Mouse (Mus musculus) liver, embryonic 15.5 days (tissue): ENCODE results near the gene Acvr1. TPM values are rescaled to one million over a fixed set of nuclear protein-coding genes. Genes with fewer than 3 reads are reported as not detected.

Experiments used
- ATAC-seq: fragments of 200-750 bp; cut with Nextera tagmentation; 2 replicates; pipeline ENCODE4 v1.8.0; 2017; ENCODE audit warnings: moderate number of reproducible peaks, mild to moderate bottlenecking, moderate library complexity; ENCODE audit not compliant: insufficient read depth
- H3K27ac ChIP-seq: fragments of 300-500 bp; sonication (generic); replicated peaks from 2 replicates; pipeline ENCODE4 v1.5.1; 2015; ENCODE audit warnings: mild to moderate bottlenecking, inconsistent platforms
- H3K27me3 ChIP-seq: fragments of 300-500 bp; sonication (generic); 2 replicates; pipeline ENCODE4 v1.6.1; 2015; ENCODE audit warnings: mild to moderate bottlenecking, inconsistent platforms
- H3K36me3 ChIP-seq: fragments of 300-500 bp; sonication (generic); replicated peaks from 2 replicates; pipeline ENCODE4 v1.6.1; 2015; ENCODE audit warnings: moderate library complexity, mild to moderate bottlenecking, inconsistent platforms
- H3K4me1 ChIP-seq: fragments of 300-500 bp; sonication (generic); replicated peaks from 2 replicates; pipeline ENCODE4 v1.6.1; 2015; ENCODE audit warnings: inconsistent platforms
- H3K4me2 ChIP-seq: fragments of 300-500 bp; sonication (generic); 2 replicates; pipeline ENCODE4 v1.6.1; 2015; ENCODE audit warnings: moderate library complexity, mild to moderate bottlenecking, inconsistent platforms
- H3K4me3 ChIP-seq: fragments of 300-500 bp; sonication (generic); replicated peaks from 2 replicates; pipeline ENCODE4 v1.5.1; 2015; ENCODE audit warnings: mild to moderate bottlenecking, inconsistent platforms
- H3K9ac ChIP-seq: fragments of 300-500 bp; sonication (generic); 2 replicates; pipeline ENCODE4 v1.6.1; 2015; ENCODE audit warnings: moderate library complexity, mild to moderate bottlenecking, inconsistent platforms
- H3K9me3 ChIP-seq: fragments of 300-500 bp; sonication (generic); replicated peaks from 2 replicates; pipeline ENCODE4 v1.6.1; 2016; ENCODE audit warnings: inconsistent platforms
- WGBS: fragments of 180-500 bp; shearing (Covaris S2); methylation state at CpG from one replicate; pipeline ENCODE4 v1.1.7; 2015; ENCODE audit warnings: mixed read lengths; ENCODE audit not compliant: insufficient replicate concordance; 5-methylcytosine and 5-hydroxymethylcytosine counted together
- polyA plus RNA-seq: library from polyadenylated mRNA; unstranded; fragments of >200 nt; fragmentation: Nextera tagmentation; extraction: Ambion mirVana; gene quantifications from 2 replicates; pipeline ENCODE4 v1.2.1, GENCODE M21; 2015

Gene Acvr1
- polyA plus RNA-seq, 1 experiment from 2014 or later = 2.7 TPM

- H3K4me2 ChIP-seq = no peak overlapping the region
- no peak overlapping the region for H3K9ac ChIP-seq
- H3K9me3 ChIP-seq = no peaks in the 10 kb centered on the region
- H3K4me3 ChIP-seq = no peak overlapping the region
- H3K36me3 ChIP-seq = no peaks in the 10 kb centered on the region
- no peak for ATAC-seq
- WGBS = 64% methylated on average over 7 of the region's 7 CpGs
- H3K27ac ChIP-seq = no peak overlapping the region
- no peaks in the 10 kb centered on the region for H3K4me1 ChIP-seq
- H3K27me3 ChIP-seq = no peaks in the 10 kb centered on the region
These were observed 178.4 kb downstream of the Acvr1 start for GRCm38 (mm10) chr2:58388601-58389000.

- 67% methylated on average over 5 of the region's 5 CpGs for WGBS
- Histone ChIP-seq H3K27me3 (no peaks in the 10 kb centered on the region), H3K4me3 (no peak overlapping the region), H3K4me1 (no peaks in the 10 kb centered on the region), H3K27ac (no peak overlapping the region), H3K9ac (no peak overlapping the region), H3K9me3 (no peaks in the 10 kb centered on the region), H3K4me2 (no peak overlapping the region), H3K36me3 (no peaks in the 10 kb centered on the region)
- no peak for ATAC-seq
These were observed 186.9 kb downstream of the Acvr1 start for GRCm38 (mm10) chr2:58380020-58380419.

GRCm38 (mm10) chr2:58379475-58379874 lies 187.5 kb downstream of the Acvr1 start:
- H3K9me3 ChIP-seq = no peaks in the 10 kb centered on the region
- no peaks in the 10 kb centered on the region for H3K27me3 ChIP-seq
- H3K36me3 ChIP-seq = no peaks in the 10 kb centered on the region
- H3K4me1 ChIP-seq = no peaks in the 10 kb centered on the region
- no peak overlapping the region for H3K4me2 ChIP-seq
- no peak overlapping the region for H3K27ac ChIP-seq
- no peak overlapping the region for H3K9ac ChIP-seq
- WGBS = 46% methylated on average over 1 of the region's 1 CpGs
- no peak for ATAC-seq
- H3K4me3 ChIP-seq = no peak overlapping the region

GRCm38 (mm10) chr2:58377417-58378130 lies 189.4 kb downstream of the Acvr1 start:
- WGBS = 70% methylated on average over 9 of the region's 9 CpGs
- Histone ChIP-seq H3K4me1 (no peaks in the 10 kb centered on the region), H3K9me3 (no peaks in the 10 kb centered on the region), H3K4me3 (no peak overlapping the region), H3K9ac (no peak overlapping the region), H3K36me3 (no peaks in the 10 kb centered on the region), H3K4me2 (no peak overlapping the region), H3K27ac (no peak overlapping the region), H3K27me3 (no peaks in the 10 kb centered on the region)
- no peak for ATAC-seq

DNA sequence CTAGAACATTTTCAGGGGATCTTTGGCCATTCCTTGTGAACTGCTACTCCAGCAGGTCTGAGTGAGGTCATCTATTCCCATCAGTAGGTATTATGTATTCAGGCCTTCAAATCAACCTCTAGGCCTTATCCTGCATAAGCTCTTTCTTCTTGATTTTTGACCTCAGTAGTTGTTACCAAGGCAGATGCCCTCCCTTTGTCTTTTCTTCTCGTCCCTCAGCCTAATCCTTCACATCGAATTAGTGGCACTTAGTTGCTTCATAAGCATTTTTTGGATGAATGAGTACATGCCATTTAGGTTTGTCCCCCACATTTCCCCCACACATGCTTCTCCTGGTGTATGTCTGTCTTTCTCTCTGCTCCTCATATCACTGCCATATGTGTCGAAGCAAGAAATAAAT lies 200.8 kb downstream of the Acvr1 start:
- H3K4me2 ChIP-seq = no peak overlapping the region
- no peaks in the 10 kb centered on the region for H3K36me3 ChIP-seq
- no peak for ATAC-seq
- no peaks in the 10 kb centered on the region for H3K27me3 ChIP-seq
- no peak overlapping the region for H3K9ac ChIP-seq
- no peaks in the 10 kb centered on the region for H3K9me3 ChIP-seq
- H3K4me1 ChIP-seq = no peaks in the 10 kb centered on the region
- 61% methylated on average over 3 of the region's 3 CpGs for WGBS
- no peak overlapping the region for H3K4me3 ChIP-seq
- no peak overlapping the region for H3K27ac ChIP-seq

GRCm38 (mm10) chr2:58361361-58362046 lies 205.5 kb downstream of the Acvr1 start:
- H3K9ac ChIP-seq = no peak overlapping the region
- no peak overlapping the region for H3K27ac ChIP-seq
- H3K4me3 ChIP-seq = no peak overlapping the region
- no peaks in the 10 kb centered on the region for H3K9me3 ChIP-seq
- H3K27me3 ChIP-seq = peaks cover 17% of the 10 kb centered on the region
- no peak overlapping the region for H3K4me2 ChIP-seq
- H3K36me3 ChIP-seq = no peaks in the 10 kb centered on the region
- ATAC-seq = no peak
- 67% methylated on average over 3 of the region's 3 CpGs for WGBS
- peaks cover 9% of the 10 kb centered on the region; the same call in 1 of the 2 replicates for H3K4me1 ChIP-seq

- Histone ChIP-seq H3K9ac (no peak overlapping the region), H3K4me3 (peak overlapping the region; percentile 50; the same call in 1 of the 2 replicates), H3K4me1 (peaks cover 9% of the 10 kb centered on the region; the same call in 1 of the 2 replicates), H3K9me3 (no peaks in the 10 kb centered on the region), H3K36me3 (no peaks in the 10 kb centered on the region), H3K27ac (no peak overlapping the region), H3K27me3 (peaks cover 20% of the 10 kb centered on the region), H3K4me2 (peak overlapping the region; percentile 73)
- ATAC-seq = no peak
- 16% methylated on average over 3 of the region's 3 CpGs for WGBS
These were observed 208.9 kb downstream of the Acvr1 start for GRCm38 (mm10) chr2:58358132-58358460.

DNA sequence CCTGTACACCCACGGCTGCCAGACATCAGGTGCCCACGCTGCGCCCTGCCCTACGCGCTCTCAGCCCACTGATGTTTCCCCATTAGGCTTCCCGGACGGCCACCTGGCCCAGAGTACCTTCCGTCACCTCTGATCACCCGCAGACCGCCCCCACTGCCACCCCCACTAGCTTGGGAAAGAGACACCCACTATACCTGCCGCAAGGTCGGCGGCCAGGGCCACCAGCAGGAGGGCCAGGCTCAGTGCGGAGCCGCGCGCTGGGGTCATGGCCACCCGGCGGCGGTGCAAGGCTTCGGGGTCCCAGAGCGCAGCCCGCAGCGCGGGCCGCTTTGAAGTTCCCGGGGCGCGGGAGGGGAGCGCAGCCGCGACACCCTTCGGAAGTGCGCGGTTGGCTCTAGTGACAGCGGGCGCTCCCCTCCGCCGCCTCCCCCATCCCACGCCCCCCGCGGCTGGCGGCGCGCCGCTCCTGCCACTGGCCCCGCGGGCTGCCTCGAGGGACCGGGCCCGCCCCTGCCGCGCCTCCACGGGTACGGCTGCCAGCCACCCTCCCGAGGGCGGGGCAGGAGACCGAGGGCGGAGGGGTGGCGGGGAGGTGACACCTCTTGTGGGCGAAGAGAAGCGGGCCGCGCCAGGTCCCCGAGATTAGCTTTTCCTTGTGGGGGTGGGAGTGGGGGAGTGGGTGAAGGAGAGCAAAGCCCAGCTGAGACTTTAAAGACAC lies 209.4 kb downstream of the Acvr1 start, which contains the start of gene Acvr1c:
TSS of gene Acvr1c (minus strand) at position 482 of the 718 bp plus-strand sequence.
- H3K4me1 ChIP-seq = peaks cover 9% of the 10 kb centered on the region; the same call in 1 of the 2 replicates
- WGBS = under 1% methylated on average over 63 of the region's 65 CpGs
- no peak within 1 kb of the TSS for H3K27ac ChIP-seq
- peak within 1 kb of the TSS; percentile 50 for H3K4me3 ChIP-seq
- H3K9me3 ChIP-seq = no peaks in the 10 kb centered on the region
- peak; percentile 15; the same call in 1 of the 2 replicates for ATAC-seq
- no peaks in the 10 kb centered on the region for H3K36me3 ChIP-seq
- H3K9ac ChIP-seq = no peak within 1 kb of the TSS
- H3K4me2 ChIP-seq = peak within 1 kb of the TSS; percentile 73
- H3K27me3 ChIP-seq = peaks cover 20% of the 10 kb centered on the region

- Histone ChIP-seq H3K36me3 (no peaks in the 10 kb centered on the region), H3K4me2 (peak overlapping the region; percentile 73), H3K9ac (no peak overlapping the region), H3K27me3 (peaks cover 20% of the 10 kb centered on the region), H3K27ac (no peak overlapping the region), H3K4me1 (peaks cover 9% of the 10 kb centered on the region; the same call in 1 of the 2 replicates), H3K9me3 (no peaks in the 10 kb centered on the region), H3K4me3 (peak overlapping the region; percentile 50)
- WGBS = 0% methylated on average over 7 of the region's 7 CpGs
- no peak for ATAC-seq
These were observed 209.9 kb downstream of the Acvr1 start for GRCm38 (mm10) chr2:58357068-58357413.

GRCm38 (mm10) chr2:58354389-58354788 lies 212.6 kb downstream of the Acvr1 start:
- 44% methylated on average over 3 of the region's 3 CpGs for WGBS
- H3K4me1 ChIP-seq = peaks cover 9% of the 10 kb centered on the region; the same call in 1 of the 2 replicates
- H3K4me3 ChIP-seq = no peak overlapping the region
- no peak overlapping the region for H3K4me2 ChIP-seq
- H3K9ac ChIP-seq = no peak overlapping the region
- no peaks in the 10 kb centered on the region for H3K36me3 ChIP-seq
- peaks cover 20% of the 10 kb centered on the region for H3K27me3 ChIP-seq
- H3K27ac ChIP-seq = no peak overlapping the region
- ATAC-seq = no peak
- H3K9me3 ChIP-seq = no peaks in the 10 kb centered on the region

GRCm38 (mm10) chr2:58352846-58353245 lies 214.1 kb downstream of the Acvr1 start:
- peaks cover 9% of the 10 kb centered on the region; the same call in 1 of the 2 replicates for H3K4me1 ChIP-seq
- no peaks in the 10 kb centered on the region for H3K9me3 ChIP-seq
- no peaks in the 10 kb centered on the region for H3K36me3 ChIP-seq
- 49% methylated on average over 5 of the region's 5 CpGs for WGBS
- no peak overlapping the region for H3K27ac ChIP-seq
- no peak overlapping the region for H3K4me3 ChIP-seq
- no peak for ATAC-seq
- peaks cover 15% of the 10 kb centered on the region for H3K27me3 ChIP-seq
- no peak overlapping the region for H3K4me2 ChIP-seq
- H3K9ac ChIP-seq = no peak overlapping the region
